Mouse (Mus musculus): ENCODE measurements at regions not wholly inside any gene's neighbourhood (a gene's known extent, or its start where the extent isn't known, plus 50 kb on each side); places are given as distances from the start of the nearest gene placed in this dataset.

DNA sequence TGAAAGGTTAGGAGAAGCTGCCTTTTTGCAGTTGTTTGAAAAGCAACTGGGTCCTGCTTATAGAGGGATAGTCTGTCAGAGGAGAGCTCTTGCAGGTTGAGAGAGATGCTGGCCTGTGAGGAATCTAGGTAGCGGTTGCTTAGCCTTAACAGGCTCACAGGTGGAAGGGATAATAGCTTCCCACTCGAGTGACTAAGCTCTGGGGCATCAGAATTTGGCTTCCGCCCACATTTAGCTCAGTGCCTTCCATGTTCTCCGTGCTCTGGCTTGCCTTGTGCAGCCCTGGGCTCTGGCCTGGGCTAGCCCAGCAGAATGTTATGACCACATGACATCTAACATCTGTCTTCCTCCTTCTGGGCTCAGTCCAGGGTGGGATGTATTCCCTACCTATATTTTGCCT is 817.0 kb upstream of the Car8 start:
- no peak for ATAC-seq (replicated peaks; ENCODE audit: insufficient number of reproducible peaks, low FRiP score, low TSS enrichment, poor library complexity, severe bottlenecking)

GRCm38 (mm10) chr4:9055266-9055820 is 816.5 kb upstream of the Car8 start:
- no peak for ATAC-seq (replicated peaks; ENCODE audit: insufficient number of reproducible peaks, low FRiP score, low TSS enrichment, poor library complexity, severe bottlenecking)

DNA sequence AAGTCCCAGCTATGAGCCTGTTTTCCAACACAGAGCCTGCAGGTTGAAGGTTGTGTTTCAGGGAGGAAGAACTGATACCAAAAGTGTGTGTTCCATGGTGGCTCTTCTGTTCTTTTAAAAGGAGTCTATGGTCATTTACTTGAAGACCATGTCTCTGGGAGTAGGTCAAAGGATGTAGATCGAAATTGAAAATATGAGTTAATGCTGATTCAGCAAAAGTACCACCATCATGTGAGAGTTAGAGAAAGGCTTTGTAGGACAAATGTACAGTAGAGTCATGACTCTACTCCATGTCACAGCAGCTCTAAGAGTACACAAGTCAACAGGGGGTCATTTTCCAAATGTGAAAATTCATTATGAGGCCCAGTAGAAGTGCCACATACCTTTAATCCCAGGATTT is 810.0 kb upstream of the Car8 start:
- ATAC-seq (replicated peaks; ENCODE audit: insufficient number of reproducible peaks, low FRiP score, low TSS enrichment, poor library complexity, severe bottlenecking) = no peak

GRCm38 (mm10) chr4:9047151-9047550 is 808.3 kb upstream of the Car8 start:
- ATAC-seq (replicated peaks; ENCODE audit: insufficient number of reproducible peaks, low FRiP score, low TSS enrichment, poor library complexity, severe bottlenecking) = no peak

DNA sequence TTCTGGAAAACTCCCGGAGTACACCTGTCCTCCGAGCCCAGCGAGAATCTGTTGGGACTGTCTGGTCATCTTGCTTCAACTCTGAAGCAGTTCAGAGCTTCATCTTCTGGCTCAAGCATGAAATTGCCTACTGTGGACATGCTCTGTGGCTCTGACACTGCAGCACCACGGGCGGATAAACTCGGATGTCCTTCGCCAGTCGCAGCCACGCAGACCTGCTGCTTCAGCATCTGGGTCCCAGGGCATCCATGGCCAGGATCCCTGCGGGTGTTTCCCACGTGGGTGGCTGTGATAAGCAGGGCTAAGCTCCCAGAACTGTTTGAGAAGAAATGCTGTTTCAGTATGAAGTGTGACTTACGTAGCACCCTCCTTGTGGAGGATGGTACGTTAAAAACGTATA is 807.6 kb upstream of the Car8 start:
- ATAC-seq (replicated peaks; ENCODE audit: insufficient number of reproducible peaks, low FRiP score, low TSS enrichment, poor library complexity, severe bottlenecking) = no peak

DNA sequence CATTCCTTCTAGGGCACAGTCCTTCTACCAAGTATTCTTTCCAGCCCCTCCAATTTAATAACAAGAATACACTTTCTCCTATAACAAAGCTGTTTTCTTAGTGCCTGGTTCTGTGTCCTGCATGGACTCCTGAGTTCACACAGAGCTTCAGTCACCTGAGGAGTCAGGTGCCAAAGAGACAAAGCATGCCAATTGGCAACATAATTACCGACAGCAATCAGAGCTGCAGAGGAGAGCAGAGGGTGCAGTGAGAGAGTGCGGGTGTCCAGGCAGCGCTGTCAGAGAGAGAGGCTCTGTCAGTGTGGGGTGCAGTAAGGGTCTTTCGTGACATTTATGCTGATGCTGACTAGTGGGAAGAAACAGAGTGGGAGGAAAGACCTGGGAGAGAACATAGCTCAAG is 807.2 kb upstream of the Car8 start:
- no peak for ATAC-seq (replicated peaks; ENCODE audit: insufficient number of reproducible peaks, low FRiP score, low TSS enrichment, poor library complexity, severe bottlenecking)

GRCm38 (mm10) chr4:9036005-9036404 is 797.2 kb upstream of the Car8 start:
- ATAC-seq (replicated peaks; ENCODE audit: insufficient number of reproducible peaks, low FRiP score, low TSS enrichment, poor library complexity, severe bottlenecking) = no peak

DNA sequence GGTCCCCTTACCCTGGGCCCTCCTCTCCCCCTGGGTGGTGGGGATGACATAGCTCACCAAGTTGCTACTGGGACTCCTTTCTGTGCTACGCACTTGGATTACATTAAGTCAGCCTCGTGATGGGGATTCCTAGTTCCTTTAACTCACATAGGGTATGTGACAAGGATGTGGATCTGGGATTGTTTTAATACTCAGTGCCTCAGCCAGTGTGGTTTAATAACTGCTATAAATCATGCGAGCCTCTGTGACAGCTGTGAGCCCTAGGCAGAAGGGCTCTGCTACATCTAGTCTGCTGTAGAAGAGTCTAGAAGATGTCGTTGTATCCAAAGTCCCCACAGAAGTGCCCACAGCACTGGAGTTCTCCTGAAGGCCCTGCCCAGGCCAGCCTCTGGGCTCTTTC is 796.5 kb upstream of the Car8 start:
- no peak for ATAC-seq (replicated peaks; ENCODE audit: insufficient number of reproducible peaks, low FRiP score, low TSS enrichment, poor library complexity, severe bottlenecking)

DNA sequence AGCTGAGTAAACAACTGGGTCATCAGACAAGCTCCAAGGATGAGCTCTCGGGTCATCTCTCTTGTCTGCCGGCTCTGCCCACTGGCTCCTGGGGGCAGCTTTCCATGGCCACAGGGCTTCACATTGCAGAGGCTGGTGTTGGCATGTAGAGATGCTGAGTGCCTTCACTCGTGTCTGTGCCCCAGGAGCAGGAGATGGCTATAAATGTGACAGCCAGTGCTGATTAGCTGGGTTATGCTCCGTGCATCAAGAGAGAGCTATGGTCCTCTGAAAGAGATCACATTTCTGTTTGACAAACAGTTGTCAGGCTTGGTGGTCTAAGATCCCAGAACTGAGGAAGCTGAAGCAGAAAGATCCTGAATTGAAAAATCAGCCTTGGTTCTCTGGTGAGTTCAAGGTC is 795.4 kb upstream of the Car8 start:
- no peak for ATAC-seq (replicated peaks; ENCODE audit: insufficient number of reproducible peaks, low FRiP score, low TSS enrichment, poor library complexity, severe bottlenecking)

DNA sequence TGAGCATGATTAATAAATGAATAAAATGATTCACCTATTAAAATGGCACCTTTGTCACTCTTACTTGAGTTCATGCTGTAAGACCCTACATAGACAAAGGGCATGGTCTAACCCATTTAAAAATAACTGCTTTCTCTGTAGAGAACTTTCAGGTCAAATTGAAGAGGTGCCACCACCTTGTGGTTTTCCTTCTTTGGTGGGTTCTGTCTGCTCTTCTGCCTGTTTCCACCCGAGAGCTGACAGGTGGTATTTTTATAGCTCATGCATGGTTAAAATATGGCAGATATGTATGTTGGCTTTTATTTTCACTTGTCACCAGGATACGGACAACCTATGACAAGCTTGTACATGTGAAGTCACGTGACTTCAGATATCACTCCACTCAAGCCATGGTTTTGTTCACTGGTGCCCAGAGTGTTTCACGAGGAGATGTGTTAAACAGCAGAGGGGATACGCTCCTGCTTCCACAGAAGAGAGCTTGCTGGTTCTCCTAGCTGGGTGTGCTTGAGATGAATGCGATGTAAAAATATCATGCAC is 794.3 kb upstream of the Car8 start:
- ATAC-seq (replicated peaks; ENCODE audit: insufficient number of reproducible peaks, low FRiP score, low TSS enrichment, poor library complexity, severe bottlenecking) = no peak

GRCm38 (mm10) chr4:9031634-9032033 is 792.8 kb upstream of the Car8 start:
- no peak for ATAC-seq (replicated peaks; ENCODE audit: insufficient number of reproducible peaks, low FRiP score, low TSS enrichment, poor library complexity, severe bottlenecking)

GRCm38 (mm10) chr4:9028946-9029345 is 790.1 kb upstream of the Car8 start:
- no peak for ATAC-seq (replicated peaks; ENCODE audit: insufficient number of reproducible peaks, low FRiP score, low TSS enrichment, poor library complexity, severe bottlenecking)

- no peak for ATAC-seq (replicated peaks; ENCODE audit: insufficient number of reproducible peaks, low FRiP score, low TSS enrichment, poor library complexity, severe bottlenecking)
Observed at GRCm38 (mm10) chr4:9028475-9028874, 789.6 kb upstream of the Car8 start.

DNA sequence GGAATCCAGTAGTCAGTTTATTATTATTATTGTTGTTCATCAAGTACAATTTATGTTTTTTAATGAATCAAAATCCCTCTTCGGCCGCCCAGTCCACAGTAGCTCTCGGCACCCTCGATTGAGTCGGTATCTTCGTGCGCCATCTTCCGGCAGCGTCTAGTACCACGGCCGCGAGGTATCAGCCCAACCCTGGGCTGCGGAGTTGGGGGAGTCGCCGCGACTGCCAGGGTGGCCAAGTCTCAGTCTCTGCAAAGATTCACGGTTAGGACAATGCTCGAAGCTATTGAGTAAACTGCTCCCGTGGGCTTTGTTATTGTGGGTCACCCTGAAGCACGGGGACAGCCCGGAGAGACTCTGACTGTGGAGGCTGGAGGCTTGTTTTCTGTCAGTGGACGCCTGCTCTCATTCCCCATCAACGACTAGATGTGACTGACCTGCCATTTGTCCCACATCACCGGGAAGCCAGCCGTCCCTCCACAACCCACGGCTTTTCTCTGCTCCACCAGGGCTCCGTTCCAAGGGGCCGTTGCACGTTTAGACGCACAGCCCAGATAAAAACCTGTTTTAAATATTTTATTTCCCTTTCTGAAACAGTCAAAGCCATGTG is 789.1 kb upstream of the Car8 start:
- peak; percentile 85 for ATAC-seq (replicated peaks; ENCODE audit: insufficient number of reproducible peaks, low FRiP score, low TSS enrichment, poor library complexity, severe bottlenecking)

GRCm38 (mm10) chr4:9027383-9027782 is 788.5 kb upstream of the Car8 start:
- ATAC-seq (replicated peaks; ENCODE audit: insufficient number of reproducible peaks, low FRiP score, low TSS enrichment, poor library complexity, severe bottlenecking) = no peak

GRCm38 (mm10) chr4:9026841-9027240 is 788.0 kb upstream of the Car8 start:
- ATAC-seq (replicated peaks; ENCODE audit: insufficient number of reproducible peaks, low FRiP score, low TSS enrichment, poor library complexity, severe bottlenecking) = no peak

GRCm38 (mm10) chr4:9025821-9026470 is 787.1 kb upstream of the Car8 start:
- no peak for ATAC-seq (replicated peaks; ENCODE audit: insufficient number of reproducible peaks, low FRiP score, low TSS enrichment, poor library complexity, severe bottlenecking)

DNA sequence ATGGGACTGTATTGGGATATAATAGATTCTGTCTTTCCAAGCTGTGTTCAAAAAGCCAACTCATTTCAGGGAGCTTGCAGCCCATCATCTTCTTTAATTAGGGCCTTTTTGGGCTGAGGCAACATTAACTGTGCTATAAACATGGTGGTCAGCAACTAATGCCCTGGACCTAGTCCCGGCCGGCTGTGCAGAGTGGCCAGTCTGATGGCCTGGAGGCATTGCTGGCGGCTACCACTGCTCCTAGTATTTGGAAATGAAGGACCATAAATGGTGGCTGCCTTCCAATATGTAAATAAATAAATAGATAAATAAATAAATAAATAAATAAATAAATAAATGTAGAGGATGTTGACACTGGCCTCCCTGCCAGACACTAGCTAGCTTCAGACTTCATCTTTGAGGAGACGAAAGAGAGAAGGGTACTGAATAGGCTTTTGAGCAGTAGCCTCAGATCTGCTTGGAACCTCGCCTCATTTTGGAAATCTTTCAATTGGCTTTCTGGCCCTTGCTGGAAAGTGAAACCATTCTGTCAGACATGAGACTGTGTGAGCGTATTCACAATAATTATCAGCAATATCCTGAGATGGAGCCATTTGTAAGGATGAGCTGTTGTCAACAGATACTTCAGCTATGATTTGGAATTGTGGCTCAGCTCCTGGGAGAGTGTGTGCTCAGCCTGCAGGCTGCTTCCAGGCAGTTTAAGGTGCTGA is 785.5 kb upstream of the Car8 start:
- no peak for ATAC-seq (replicated peaks; ENCODE audit: insufficient number of reproducible peaks, low FRiP score, low TSS enrichment, poor library complexity, severe bottlenecking)

DNA sequence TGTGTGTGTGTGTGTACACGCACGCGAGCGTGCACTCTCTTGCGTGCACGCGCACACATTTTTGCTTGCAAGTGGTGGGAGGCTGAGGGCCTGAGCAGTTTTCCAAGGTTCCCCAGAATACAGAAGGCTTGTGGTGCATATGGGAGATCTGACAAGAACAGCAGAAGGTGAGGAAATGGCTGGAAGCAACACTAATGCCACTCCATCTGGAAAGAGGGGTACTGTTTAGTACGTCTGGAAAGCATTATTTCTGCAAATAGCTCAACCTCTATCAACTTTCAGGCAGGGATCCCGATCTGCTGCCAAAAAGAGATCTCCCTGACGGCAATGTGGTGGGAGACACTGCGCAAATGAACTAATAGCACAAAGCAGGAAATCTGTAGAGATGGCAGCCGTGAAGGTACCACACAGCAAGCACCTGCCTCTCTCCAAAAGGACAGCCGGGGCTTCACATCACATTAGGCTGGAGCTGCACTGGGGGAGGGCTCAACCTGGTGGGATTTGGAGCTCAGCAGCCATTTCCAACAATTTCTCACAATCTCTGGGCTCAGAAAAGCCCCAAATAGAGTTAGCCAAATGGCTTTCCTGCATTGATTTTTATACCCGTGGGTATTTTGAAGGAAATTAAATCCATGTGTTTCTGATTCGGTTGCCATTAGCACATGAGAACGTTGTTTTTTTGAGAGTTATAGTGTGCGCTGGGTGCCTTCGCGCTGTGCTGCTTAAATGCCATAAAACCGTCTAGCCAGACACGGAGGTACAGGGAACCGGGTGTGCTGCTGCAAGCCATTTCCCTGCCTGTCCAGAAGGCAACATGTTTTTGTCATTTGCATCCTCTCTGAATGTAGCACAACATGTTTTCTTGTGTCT is 780.6 kb upstream of the Car8 start:
- ATAC-seq (replicated peaks; ENCODE audit: insufficient number of reproducible peaks, low FRiP score, low TSS enrichment, poor library complexity, severe bottlenecking) = no peak

Measured in monocyte, adult 5-6 weeks (primary cell).